Mouse (Mus musculus) gastrocnemius, postnatal 14 days (tissue): ENCODE results near the gene Gadd45b. TPM values are rescaled to one million over a fixed set of nuclear protein-coding genes. Genes with fewer than 3 reads are reported as not detected.

Source experiments
- DNase-seq: peaks from one replicate; pipeline ENCODE4 v3.0.0; 2021; ENCODE audit warnings: mixed read lengths
- intact Hi-C: fragments of 180-260 bp; cut with DNase I; formaldehyde crosslinking; loops from one replicate; pipeline ENCODE4 v1.15.1; 2025; ENCODE audit warnings: low total_unique reads
- long read RNA-seq, 2 experiments: library from polyadenylated mRNA; stranded (forward); transcript quantifications; one replicate each; pipeline ENCODE4 v2.0.0; 2021
- total RNA-seq, 2 experiments: library from RNA; stranded (reverse); gene quantifications; 2 replicates each; pipeline ENCODE4 v1.2.3; 2021

Gene Gadd45b
- total RNA-seq = 10 to 100 TPM; 21.5 to 28.7 TPM
- long read RNA-seq, experiment 1, transcript Gadd45b-201 (4 exons, 1,284 nt) = major isoform, 8 of 9 reads
- long read RNA-seq, experiment 1, partial matches to known transcripts = 0 of 9 reads
- long read RNA-seq, experiment 1, other reads (novel, unspliced or antisense) = 1 of 9 reads
- long read RNA-seq, experiment 2, partial matches to known transcripts = 1 of 6 reads
- long read RNA-seq, experiment 2, other reads (novel, unspliced or antisense) = 0 of 6 reads

GRCm38 (mm10) chr10:80929299-80930226 lies at the start of gene Gadd45b:
Gene Gadd45b (plus strand): TSS chr10:80930073.
- intact Hi-C loops = loop anchor here (1.0 kb wide), 1 partner anchor 59 kb away; no protein-coding TSS in a partner anchor

GRCm38 (mm10) chr10:80880131-80880641 lies 49.7 kb upstream of the Gadd45b start:
- DNase-seq = peak; percentile 60
- intact Hi-C loops = no loop called here

More at GRCm38 (mm10) chr10:80929299-80930226, at the start of gene Gadd45b:
- peak; percentile 99 for DNase-seq

DNA sequence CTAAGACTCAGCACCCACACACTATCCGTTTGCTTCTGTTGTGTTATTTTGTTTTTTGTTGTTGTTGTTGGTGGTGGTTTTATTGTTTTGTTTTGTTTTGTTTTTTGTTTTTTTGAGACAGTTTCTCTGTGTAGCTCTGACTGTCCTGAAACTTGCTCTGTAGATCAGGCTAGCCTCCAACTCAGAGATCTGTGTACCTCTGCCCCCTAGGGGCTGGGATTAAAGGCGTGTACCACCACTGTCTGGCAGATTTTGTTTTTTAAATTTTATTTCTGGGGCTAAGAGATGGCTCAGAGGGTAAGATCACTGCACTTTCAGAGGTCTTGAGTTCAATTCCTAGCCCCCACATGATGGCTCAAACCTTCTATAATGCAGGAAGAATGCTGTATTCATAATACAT lies 49.0 kb upstream of the Gadd45b start:
- no peak for DNase-seq
- intact Hi-C loops = no loop called here

DNA sequence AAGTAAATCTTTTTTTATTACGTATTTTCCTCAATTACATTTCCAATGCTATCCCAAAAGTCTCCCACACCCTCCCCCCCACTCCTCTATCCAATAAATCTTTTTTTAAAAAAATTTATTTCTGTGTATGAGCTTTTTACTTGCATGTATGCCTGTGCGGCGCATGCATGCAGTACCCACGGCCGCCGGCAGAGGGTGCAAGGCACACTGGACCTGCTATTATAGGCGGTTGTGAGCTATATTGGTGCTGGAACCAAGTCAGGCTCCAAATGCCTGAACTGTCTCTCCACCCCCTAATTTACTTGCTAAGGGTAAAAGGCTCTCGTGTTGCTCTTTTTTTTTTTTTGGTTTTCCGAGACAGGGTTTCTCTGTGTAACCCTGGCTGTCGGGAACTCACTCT lies 48.6 kb upstream of the Gadd45b start:
- peak; percentile 73 for DNase-seq
- intact Hi-C loops = no loop called here

DNA sequence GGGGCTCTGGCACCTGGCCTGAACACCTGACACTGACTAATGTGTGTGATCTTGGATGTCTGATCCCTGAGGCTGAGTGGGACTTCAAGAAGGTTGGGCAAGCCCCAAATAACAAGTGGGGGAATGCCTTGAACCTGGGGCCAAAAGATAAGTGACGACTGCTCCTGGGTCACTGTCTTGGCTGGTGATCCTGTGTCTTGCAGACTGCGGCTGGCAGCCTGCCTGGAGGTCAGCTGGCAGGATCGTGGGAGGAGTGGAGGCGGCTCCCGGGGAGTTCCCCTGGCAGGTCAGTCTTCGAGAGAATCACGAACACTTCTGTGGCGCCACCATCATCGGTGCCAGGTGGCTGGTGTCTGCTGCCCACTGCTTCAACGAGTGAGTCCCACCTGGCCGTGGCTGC lies 42.7 kb upstream of the Gadd45b start:
- intact Hi-C loops = loop anchor here (2.0 kb wide), 1 partner anchor 106 kb away; no protein-coding TSS in a partner anchor
- peak; percentile 71 for DNase-seq

DNA sequence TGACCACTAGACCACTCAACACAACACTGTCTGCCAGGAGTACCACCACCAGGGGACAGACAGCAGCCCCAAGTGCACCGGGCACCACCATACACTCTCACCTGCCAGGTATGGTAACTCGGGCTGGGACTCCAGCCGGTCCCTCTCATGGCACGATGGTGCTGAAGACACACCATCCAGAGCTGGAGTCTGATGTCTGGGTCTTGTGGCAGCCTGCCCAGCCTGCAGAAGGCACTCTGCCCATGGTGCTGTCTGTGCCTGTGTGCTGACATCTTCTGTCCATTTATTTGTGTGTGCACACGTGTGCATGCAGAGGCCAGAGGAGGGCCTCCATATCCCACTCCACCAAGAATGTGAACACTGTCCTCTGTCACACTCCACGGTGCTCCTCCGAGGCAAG lies 34.8 kb upstream of the Gadd45b start:
- intact Hi-C loops = no loop called here
- DNase-seq = no peak

DNA sequence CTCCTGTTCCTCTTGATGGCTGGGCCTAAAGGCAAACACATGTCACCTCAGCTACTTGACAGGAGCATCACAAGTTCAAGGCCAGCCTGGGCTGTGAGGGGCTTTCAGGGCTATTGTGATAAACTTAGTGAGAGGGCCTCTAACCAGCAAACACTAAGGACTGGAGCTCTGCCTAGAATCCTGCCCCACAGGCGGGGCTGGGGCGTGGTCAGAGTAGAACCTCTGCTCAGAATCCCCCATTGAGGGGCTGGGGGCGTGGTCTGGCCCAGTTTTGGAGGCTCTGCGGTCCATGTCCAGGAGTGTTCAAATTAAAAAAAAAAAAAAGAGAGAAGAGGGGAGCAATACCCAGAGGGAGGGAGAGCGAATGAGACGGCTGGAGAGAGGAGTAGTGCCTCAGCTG lies 34.2 kb upstream of the Gadd45b start:
- DNase-seq = no peak
- intact Hi-C loops = no loop called here

DNA sequence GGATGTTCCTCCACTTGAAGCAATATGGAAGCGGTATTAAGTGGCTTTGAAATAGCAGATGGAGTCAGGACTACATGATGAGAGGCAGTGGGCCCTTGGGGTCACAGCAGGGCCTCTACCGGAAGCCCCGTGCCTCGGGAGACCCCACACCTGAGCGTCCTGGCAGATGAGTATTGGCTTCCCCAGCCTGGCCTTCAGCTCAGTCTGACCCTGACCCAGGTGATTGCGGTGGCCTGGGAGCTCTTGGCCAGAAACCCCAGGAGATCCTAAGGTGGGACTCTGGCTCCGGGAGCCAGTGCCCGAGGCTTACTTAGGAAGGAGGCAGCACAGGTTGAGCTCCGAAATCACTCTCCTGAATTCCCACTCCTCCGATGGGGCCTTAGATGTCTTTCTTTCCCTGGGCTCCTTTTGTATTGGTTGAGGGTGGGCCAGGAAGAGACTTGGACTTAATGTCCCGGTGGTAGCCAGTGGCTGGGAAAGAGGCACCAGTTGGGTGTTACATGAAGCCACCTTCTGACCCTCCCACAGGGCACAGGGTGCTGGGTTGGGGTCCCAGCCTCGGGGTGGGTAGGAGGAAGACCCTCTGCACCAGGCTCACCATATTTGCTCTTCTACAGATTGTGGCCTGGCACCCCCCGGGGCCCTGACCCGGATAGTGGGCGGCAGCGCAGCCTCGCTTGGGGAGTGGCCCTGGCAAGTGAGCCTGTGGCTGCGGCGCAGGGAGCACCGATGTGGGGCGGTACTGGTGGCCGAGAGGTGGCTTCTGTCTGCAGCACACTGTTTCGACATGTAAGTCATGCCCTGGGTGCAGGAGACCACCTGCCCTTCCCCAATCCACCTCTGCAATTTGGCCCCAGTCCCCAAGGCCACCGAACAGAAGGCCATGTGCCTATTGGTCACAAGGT lies 33.0 kb upstream of the Gadd45b start:
- intact Hi-C loops = no loop called here
- DNase-seq = no peak

DNA sequence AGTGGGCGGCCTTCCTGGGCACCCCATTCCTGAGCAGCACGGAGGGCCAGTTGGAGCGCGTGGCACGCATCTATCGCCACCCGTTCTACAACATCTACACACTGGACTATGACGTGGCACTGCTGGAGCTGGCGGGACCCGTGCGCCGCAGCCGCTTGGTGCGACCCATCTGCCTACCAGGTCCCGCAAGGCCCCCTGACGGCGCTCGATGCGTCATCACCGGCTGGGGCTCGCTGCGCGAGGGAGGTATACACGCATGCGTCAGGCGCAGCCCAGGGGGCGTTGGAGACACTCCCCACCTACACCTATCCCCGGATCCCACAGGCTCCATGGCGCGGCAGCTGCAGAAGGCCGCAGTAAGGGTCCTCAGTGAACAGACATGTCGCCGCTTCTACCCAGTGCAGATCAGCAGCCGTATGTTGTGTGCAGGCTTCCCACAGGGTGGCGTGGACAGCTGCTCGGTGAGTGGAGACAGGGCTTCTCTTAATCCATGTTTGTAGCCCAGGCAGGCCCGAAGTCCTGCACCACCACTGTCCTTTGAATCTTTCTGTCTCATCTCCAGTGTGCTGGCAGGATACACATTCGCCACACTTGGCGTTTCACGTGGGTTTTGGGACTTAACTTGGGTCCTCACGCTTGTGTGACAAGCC lies 31.9 kb upstream of the Gadd45b start:
- no peak for DNase-seq
- intact Hi-C loops = no loop called here

GRCm38 (mm10) chr10:80899074-80899473 lies 30.8 kb upstream of the Gadd45b start:
- intact Hi-C loops = no loop called here
- no peak for DNase-seq

DNA sequence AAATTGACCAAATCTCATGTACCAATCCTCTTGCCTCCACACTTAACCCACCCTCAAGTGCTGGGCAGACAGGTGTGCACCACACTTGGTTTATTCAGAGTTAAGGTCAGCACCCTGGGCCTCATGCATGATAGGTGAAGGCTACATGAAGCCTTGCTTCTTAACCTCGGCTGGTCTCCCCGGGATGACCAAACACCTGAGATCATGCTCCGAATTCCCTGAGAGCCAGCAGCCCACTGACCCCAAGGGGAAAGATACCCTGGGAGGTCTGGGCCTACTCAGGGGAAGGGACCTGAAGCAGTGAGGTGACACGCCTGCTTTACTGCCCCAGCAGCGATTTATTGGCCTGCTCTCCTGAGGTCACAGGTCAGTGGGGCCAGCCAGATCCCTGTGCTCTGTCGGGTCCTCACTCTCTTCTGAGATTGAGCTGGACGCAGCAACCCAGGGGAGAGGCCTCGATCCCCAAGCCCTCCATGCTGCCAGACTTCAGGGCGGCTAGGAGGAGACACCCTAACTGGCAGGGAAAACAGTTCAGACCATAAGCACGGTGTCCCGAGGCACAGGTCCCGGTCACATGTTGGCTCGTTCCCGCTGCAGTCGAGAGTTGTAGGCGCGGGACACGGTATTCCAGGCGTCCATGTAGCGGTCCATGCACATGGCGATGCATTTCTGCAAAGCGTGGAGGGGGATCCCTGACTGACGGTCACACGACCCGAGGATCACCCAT lies 30.1 kb upstream of the Gadd45b start:
- intact Hi-C loops = no loop called here

GRCm38 (mm10) chr10:80900318-80901247 lies 29.3 kb upstream of the Gadd45b start, which contains the start of gene Timm13:
Gene Timm13 (minus strand): TSS chr10:80900969.
- intact Hi-C loops = no loop called here
- peak; percentile 97 for DNase-seq

More for the DNA sequence above, 30.1 kb upstream of the Gadd45b start:
- DNase-seq = no peak

DNA sequence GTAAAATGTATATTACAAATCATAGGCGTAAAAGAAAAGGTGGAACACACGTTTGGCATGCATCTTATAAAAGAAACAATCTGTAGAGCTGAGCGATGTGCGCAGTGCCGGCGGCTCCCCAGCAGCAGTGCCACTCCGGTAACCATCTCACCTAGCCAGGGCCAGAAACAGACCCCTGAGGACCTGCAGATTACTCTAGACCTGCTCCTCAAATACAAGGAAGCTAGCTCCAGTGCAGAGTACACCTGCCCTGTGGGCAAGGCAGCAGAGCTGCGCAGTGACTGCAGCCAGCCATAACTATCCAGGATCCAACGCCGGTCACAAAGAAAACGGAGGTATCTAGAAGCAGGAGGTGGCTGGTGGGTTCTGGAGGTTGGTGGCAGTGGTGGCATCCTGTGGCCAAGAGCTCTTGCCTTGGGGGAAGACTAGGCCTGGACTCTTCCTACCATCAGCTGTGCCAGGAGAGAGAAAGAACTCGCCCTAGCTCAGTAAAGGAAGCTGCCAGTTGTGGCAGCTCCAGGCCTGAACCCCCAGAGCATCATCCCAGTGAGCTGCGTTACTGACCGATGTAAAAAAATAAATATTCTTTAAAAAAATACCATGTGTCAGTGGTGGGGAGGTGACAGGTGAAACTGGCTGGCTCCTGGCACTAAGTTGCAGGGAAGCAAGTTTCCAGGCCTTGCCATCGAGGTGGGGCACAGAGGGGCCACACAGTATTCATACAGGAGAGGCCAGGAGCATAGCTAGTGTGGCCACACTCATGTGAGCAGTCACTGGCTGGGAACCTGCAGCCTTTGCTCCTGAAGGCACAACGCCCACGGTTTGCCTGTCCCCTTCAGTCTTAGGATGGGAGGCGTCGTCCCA lies 28.2 kb upstream of the Gadd45b start:
- no peak for DNase-seq
- intact Hi-C loops = no loop called here

- intact Hi-C loops = no loop called here
- no peak for DNase-seq
Measured at GRCm38 (mm10) chr10:80902273-80902940, 27.5 kb upstream of the Gadd45b start.

GRCm38 (mm10) chr10:80903282-80903681 lies 26.6 kb upstream of the Gadd45b start:
- intact Hi-C loops = no loop called here

More at GRCm38 (mm10) chr10:80903282-80903681, 26.6 kb upstream of the Gadd45b start:
- no peak for DNase-seq
